Mouse (Mus musculus): ENCODE measurements around the gene Bcl2l13.

DNA sequence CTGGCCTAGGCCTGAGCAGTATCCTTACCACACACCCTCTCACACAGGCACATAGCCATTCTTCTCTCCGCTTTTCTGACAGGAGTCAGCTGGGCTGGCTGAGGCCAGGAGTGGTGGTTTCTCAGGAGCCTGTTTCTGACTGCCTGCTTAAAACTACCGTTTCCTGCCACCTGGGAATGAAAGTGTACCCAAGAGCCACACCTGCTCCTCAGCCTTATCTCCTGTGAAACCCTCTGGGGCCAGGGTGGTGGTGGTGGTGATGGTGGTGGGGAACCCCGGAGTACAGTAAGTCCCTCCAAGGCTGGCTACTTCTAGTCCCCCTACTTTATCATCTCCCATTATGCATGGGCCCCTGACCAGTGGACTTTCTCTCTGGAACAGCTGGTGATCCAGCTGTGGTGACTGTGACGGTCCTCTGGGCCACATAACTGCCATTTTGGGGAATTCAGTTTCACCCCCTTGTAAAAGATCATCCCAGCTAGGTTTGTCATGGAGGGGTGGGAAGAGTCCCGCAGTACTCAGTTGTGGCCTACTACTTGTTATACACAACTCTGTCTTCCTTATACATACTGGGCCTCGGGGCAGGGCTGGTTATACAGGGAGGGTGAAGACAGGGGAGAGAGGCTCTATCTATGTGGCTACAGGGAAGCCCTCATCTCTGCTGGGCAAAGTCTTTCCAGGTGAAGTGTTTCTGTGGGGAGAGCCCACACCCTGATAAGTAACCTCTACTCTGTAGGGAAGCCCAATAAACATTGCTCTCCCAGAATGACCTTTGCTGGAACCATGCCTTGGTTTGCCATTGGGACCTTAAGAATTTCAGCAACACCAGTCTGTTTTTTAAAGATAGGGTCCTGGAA, 94.7 kb downstream of the Bcl2l13 start:
- TF ChIP-seq CTCF (IDR thresholded peaks at IDR 0.05; ENCODE audit: control insufficient read depth, insufficient read depth, low read length) (no peak), POLR2A (IDR thresholded peaks at IDR 0.05; ENCODE audit: borderline replicate concordance, control insufficient read depth, low read depth, low read length) (no peak)
